Mouse (Mus musculus) forebrain, embryonic 14.5 days (tissue): ENCODE data around the gene Syt3. TPM values are rescaled to one million over a fixed set of nuclear protein-coding genes. Genes with fewer than 3 reads are reported as not detected.
A peak's percentile ranks its signal among the peaks of the same experiment; 100 is the strongest.

Source experiments
- ATAC-seq: fragments of 200-750 bp; cut with Nextera tagmentation; 2 replicates; pipeline ENCODE4 v1.8.0; 2017; ENCODE audit warnings: mild to moderate bottlenecking, moderate library complexity
- DNase-seq: peaks from one replicate; pipeline ENCODE4 v3.0.0-alpha.2; 2015; ENCODE audit warnings: low spot score
- H3K27ac ChIP-seq: fragments of 300-500 bp; sonication (generic); 2 replicates; pipeline ENCODE4 v1.5.1; 2014; ENCODE audit warnings: low read depth, mild to moderate bottlenecking, control low read depth, low read length, moderate library complexity
- H3K27me3 ChIP-seq: fragments of 300-500 bp; sonication (generic); replicated peaks from 2 replicates; pipeline ENCODE4 v1.6.1; 2014; ENCODE audit warnings: low read length, control low read depth, mixed read lengths; ENCODE audit not compliant: control insufficient read depth, insufficient read depth
- H3K36me3 ChIP-seq: fragments of 300-500 bp; sonication (generic); 2 replicates; pipeline ENCODE4 v1.6.1; 2014; ENCODE audit warnings: low read length, control low read depth; ENCODE audit not compliant: control insufficient read depth, insufficient read depth
- H3K4me1 ChIP-seq: fragments of 300-500 bp; sonication (generic); 2 replicates; pipeline ENCODE4 v1.6.1; 2014; ENCODE audit warnings: antibody characterized with exemption, low read length, control low read depth; ENCODE audit not compliant: control insufficient read depth, insufficient read depth
- H3K4me2 ChIP-seq: fragments of 300-500 bp; sonication (generic); 2 replicates; pipeline ENCODE4 v1.6.1; 2014; ENCODE audit warnings: mild to moderate bottlenecking, control low read depth, low read length
- H3K4me3 ChIP-seq: fragments of 300-500 bp; sonication (generic); 2 replicates; pipeline ENCODE4 v1.5.1; 2014; ENCODE audit warnings: low read depth, low read length, control low read depth
- H3K9ac ChIP-seq: fragments of 300-500 bp; sonication (generic); 2 replicates; pipeline ENCODE4 v1.6.1; 2014; ENCODE audit warnings: mild to moderate bottlenecking, low read length, control low read depth, moderate library complexity
- H3K9me3 ChIP-seq: fragments of 300-500 bp; sonication (generic); replicated peaks from 2 replicates; pipeline ENCODE4 v1.6.1; 2016; ENCODE audit warnings: low read length, control low read depth, mixed read lengths; ENCODE audit not compliant: control insufficient read depth
- WGBS: fragments of 180-500 bp; shearing (Covaris S2); extraction: QIAGEN DNeasy Blood & Tissue Kit; methylation state at CpG from one replicate; pipeline ENCODE4 v1.1.7; 2014; 5-methylcytosine and 5-hydroxymethylcytosine counted together
- polyA plus RNA-seq: library from polyadenylated mRNA; unstranded; fragments of >200 nt; fragmentation: Nextera tagmentation; extraction: Ambion mirVana; gene quantifications from 2 replicates; pipeline ENCODE4 v1.2.1, GENCODE M21; 2014

The Syt3 gene
- polyA plus RNA-seq, 1 experiment from 2014 or later: 19.0 TPM

DNA sequence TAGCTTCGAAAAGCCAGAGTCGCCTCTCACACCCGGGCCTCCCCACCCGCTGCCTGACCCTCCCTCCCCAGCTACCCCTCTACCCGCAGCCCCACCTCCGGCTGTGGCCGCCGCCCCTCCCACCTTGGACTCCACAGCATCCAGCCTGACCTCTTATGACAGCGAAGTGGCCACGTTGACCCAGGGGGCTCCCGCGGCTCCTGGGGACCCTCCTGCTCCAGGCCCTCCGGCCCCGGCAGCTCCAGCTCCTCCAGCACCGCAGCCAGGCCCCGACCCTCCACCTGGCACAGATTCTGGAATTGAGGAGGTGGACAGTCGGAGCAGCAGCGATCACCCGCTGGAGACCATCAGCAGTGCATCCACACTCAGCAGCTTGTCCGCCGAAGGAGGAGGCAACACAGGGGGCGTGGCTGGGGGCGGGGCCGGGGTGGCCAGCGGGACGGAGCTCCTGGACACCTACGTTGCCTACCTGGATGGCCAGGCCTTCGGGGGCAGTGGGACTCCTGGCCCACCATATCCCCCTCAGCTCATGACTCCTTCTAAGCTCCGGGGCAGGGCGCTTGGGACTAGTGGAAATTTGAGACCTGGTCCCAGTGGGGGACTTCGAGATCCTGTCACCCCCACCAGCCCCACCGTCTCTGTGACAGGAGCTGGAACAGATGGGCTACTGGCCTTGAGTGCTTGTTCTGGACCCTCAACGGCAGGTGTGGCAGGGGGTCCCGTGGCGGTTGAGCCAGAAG, 30.1 kb upstream of the Syt3 start:
- H3K4me2 ChIP-seq: 0 out of 2 replicates have a peak overlapping the region, but pooled peaks have one; percentile 1

DNA sequence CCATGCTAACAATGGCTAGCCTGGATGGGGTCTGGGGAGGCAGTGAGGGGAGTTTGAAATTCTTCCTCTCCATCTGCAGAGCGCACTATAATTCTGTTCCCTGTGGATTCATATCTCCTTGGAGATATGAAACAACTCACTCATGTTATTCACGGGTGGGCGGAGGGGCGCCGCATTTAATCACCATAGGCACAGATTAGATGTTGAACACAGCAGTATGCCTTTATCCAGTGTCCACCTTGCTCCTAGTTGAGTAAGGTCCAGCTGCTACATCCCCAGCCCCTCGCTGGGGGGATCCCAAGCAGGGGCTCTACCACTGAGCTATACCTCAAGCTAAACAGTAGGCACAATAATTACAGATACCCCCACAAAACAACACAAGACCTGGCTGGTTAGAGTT, 28.5 kb upstream of the Syt3 start:
- no peak for ATAC-seq
- Histone ChIP-seq H3K27me3 (peaks cover 66% of the 10 kb centered on the region), H3K4me3 (no peak overlapping the region), H3K27ac (no peak overlapping the region), H3K4me2 (no peak overlapping the region), H3K4me1 (peaks cover 15% of the 10 kb centered on the region), H3K9ac (no peak overlapping the region), H3K36me3 (0 out of 2 replicates have a peak, but pooled peaks cover 7% of the 10 kb centered on the region), H3K9me3 (no peaks in the 10 kb centered on the region)
- DNase-seq: no peak
- 55% methylated on average over 6 of the region's 6 CpGs for WGBS

More for the DNA sequence above, 30.1 kb upstream of the Syt3 start:
- no peak overlapping the region for H3K4me3 ChIP-seq
- H3K36me3 ChIP-seq: peaks cover 15% of the 10 kb centered on the region; the same call in 1 of the 2 replicates
- H3K4me1 ChIP-seq: peaks cover 10% of the 10 kb centered on the region
- peaks cover 77% of the 10 kb centered on the region for H3K27me3 ChIP-seq
- 2% methylated on average over 35 of the region's 35 CpGs for WGBS
- no peak for ATAC-seq
- H3K27ac ChIP-seq: no peak overlapping the region
- H3K9ac ChIP-seq: no peak overlapping the region
- no peak for DNase-seq
- no peaks in the 10 kb centered on the region for H3K9me3 ChIP-seq

DNA sequence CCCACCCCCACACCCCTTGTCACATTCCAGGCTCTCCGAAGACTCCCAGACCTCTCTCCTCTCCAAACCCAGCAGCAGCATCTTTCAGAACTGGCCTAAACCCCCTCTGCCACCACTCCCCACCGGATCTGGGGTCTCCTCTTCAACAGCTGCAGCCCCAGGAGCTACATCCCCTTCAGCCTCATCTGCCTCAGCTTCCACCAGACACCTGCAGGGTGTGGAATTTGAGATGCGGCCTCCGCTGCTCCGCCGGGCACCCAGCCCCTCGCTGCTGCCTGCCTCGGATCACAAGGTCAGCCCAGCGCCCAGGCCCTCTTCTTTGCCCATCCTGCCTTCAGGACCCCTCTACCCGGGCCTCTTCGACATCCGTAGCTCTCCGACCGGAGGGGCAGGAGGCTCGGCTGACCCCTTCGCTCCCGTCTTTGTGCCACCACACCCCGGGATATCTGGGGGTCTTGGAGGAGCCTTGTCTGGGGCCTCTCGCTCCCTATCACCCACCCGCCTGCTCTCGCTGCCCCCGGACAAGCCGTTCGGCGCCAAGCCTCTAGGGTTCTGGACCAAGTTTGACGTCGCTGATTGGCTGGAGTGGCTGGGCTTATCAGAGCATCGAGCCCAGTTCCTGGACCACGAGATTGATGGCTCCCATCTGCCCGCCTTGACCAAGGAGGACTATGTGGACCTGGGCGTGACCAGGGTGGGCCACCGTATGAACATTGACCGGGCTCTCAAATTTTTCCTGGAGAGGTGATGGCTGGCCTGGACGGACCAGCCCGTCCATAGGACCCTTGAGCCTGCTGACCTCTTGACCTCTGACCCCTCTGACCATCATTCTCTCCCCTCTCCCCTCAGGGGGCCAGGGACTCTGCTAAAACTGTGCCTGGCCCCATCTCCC, 27.1 kb upstream of the Syt3 start:
- Histone ChIP-seq H3K27ac (no peak overlapping the region), H3K9ac (peak overlapping the region; percentile 37; the same call in 1 of the 2 replicates), H3K4me2 (no peak overlapping the region), H3K9me3 (no peaks in the 10 kb centered on the region), H3K4me1 (peaks cover 13% of the 10 kb centered on the region), H3K27me3 (peaks cover 64% of the 10 kb centered on the region), H3K36me3 (0 out of 2 replicates have a peak, but pooled peaks cover 6% of the 10 kb centered on the region), H3K4me3 (no peak overlapping the region)
- 3% methylated on average over 35 of the region's 35 CpGs for WGBS
- ATAC-seq (no peak), DNase-seq (peak; percentile 29)

DNA sequence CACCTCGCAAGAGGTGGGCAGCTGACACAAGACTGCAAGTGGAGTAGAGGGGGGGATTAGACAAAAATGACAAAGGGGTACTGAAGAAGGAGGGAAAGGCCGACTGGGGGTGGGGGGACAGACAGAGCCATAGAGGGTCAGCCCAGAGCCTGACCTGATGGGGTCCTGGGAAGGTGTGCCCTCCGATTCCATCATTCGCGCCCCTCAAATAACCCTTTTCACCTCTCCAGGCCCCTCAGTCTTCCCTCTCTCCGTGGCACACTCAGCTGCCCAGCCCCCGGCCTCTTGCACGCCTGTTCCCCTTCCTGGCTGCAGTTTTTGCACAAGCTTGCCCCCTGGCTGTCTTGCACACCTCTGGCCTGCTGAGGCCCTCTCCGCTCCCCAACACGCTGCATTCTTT, 26.4 kb upstream of the Syt3 start:
- no peak overlapping the region for H3K27ac ChIP-seq
- no peak overlapping the region for H3K4me3 ChIP-seq
- peaks cover 61% of the 10 kb centered on the region for H3K27me3 ChIP-seq
- H3K4me2 ChIP-seq: no peak overlapping the region
- 15% methylated on average over 5 of the region's 10 CpGs for WGBS
- DNase-seq: peak; percentile 13
- H3K4me1 ChIP-seq: peaks cover 13% of the 10 kb centered on the region
- H3K9me3 ChIP-seq: no peaks in the 10 kb centered on the region
- H3K9ac ChIP-seq: no peak overlapping the region
- no peak for ATAC-seq
- H3K36me3 ChIP-seq: 0 out of 2 replicates have a peak, but pooled peaks cover 6% of the 10 kb centered on the region

DNA sequence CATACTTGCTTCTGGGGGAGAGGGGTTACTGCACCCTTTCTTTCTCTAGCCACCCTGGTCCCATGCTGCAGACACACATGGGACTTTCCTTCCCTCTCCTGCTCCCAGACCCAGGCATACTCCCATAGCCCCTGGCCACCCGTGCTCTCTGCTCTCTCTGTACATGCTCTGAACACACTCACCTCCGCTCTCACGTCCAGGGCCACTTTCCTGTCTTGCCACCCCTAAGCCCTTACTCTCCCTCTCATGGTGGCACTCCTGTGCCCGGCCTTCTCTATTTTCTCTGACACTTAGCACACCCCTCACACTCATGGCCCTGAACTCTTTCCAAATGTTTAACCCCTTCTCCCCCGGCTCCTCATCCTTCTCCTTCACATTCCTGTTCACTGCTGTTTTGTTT, 25.9 kb upstream of the Syt3 start:
- Histone ChIP-seq H3K9ac (no peak overlapping the region), H3K4me2 (peak overlapping the region; percentile 12; the same call in 1 of the 2 replicates)
- WGBS: 9% methylated on average over 5 of the region's 5 CpGs

DNA sequence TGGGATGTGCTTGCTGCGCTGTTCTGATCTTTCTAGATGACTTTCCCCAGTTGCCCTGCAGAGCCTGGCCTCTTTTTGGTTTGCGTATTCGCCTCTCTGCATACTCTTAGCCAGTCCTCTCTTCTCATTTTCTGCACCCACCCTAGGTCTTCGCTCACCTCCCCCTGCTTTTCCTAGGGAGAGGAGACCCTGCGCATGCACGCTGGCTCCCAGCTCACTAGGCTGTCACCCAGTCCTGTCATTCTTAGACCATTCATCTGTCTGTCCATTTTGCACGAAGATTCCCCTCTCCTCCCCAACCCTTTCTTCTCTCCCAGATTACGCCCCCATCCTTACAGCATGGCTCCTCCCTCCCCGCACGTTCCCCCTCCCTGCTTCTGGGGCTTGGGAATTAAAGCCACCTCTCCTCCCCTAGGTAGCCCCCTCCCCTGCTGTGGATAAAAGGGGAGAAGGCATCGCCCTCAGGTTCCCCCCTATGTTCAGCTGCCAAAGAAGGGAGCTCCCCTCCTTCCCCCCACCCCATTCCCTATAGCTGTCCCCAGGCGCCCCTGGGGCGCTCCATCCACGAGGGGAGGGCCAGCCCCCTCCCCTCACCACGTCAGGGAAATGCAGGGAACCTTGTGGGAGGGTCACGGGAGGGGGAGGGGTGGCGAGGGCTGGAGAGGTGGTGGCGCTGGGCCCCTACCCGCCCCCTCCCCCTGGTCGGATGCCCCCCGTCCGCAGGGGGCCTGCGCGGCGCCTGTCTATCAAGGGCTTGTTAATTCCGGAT, 24.8 kb upstream of the Syt3 start:
- H3K9ac ChIP-seq: peak overlapping the region; percentile 67
- ATAC-seq (peak; percentile 30), DNase-seq (peak; percentile 55)
- H3K4me1 ChIP-seq: peaks cover 13% of the 10 kb centered on the region
- H3K27me3 ChIP-seq: peaks cover 45% of the 10 kb centered on the region
- peak overlapping the region; percentile 47 for H3K4me3 ChIP-seq
- H3K4me2 ChIP-seq: peak overlapping the region; percentile 90
- peak overlapping the region; percentile 87 for H3K27ac ChIP-seq
- H3K9me3 ChIP-seq: no peaks in the 10 kb centered on the region
- H3K36me3 ChIP-seq: 0 out of 2 replicates have a peak, but pooled peaks cover 3% of the 10 kb centered on the region
- WGBS: 4% methylated on average over 22 of the region's 26 CpGs

More for the DNA sequence above, 25.9 kb upstream of the Syt3 start:
- Histone ChIP-seq H3K4me3 (no peak overlapping the region), H3K9me3 (no peaks in the 10 kb centered on the region), H3K4me1 (peaks cover 13% of the 10 kb centered on the region), H3K27ac (no peak overlapping the region), H3K36me3 (0 out of 2 replicates have a peak, but pooled peaks cover 6% of the 10 kb centered on the region), H3K27me3 (peaks cover 56% of the 10 kb centered on the region)
- ATAC-seq (no peak), DNase-seq (peak; percentile 9)

DNA sequence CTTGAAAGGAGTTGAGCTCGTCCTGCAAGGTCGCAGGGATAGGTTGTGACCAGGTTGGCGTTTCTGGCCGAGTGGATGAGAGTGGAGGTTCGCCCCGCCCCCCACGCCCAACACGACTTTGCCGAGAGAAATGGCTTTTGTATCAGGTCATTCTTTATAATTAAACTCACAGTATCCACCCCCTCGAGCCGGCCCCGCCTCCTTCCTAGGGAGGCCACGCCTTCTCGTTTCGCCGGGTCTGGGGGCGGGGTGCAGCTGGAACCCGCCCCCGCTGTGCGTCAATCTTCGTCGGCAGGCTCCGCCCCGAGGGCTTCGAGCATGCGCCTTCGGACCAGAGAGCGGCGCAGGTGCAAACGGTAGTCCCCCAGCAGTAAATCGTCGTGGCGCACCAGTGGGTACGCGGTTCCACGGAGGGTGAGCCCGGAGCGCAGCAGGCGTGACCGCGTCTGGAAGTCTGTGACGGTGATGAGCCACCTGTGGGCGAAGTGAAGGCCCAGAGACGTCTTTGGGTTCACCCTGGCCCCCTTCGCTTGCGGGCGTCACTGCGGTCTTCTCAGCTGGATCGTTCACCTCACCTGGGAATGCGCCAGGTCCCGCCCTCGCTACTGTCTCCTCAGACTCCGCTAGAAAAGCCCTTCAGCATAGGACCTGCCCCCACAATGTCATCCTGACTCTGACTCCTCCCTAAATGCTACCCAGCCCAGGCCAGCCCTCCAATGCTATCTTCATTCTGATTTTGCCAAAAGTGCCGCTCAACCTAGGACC, 23.8 kb upstream of the Syt3 start:
- no peaks in the 10 kb centered on the region for H3K9me3 ChIP-seq
- ATAC-seq (peak; percentile 83), DNase-seq (peak; percentile 96)
- H3K4me1 ChIP-seq: peaks cover 13% of the 10 kb centered on the region
- H3K9ac ChIP-seq: peak overlapping the region; percentile 67
- H3K27ac ChIP-seq: peak overlapping the region; percentile 87; the same call in 1 of the 2 replicates
- no peaks in the 10 kb centered on the region for H3K36me3 ChIP-seq
- peaks cover 35% of the 10 kb centered on the region for H3K27me3 ChIP-seq
- WGBS: under 1% methylated on average over 54 of the region's 54 CpGs
- peak overlapping the region; percentile 47 for H3K4me3 ChIP-seq
- peak overlapping the region; percentile 90 for H3K4me2 ChIP-seq
